Mouse (Mus musculus) Patski (cell line): ENCODE measurements around the gene Chd9. TPM values are rescaled to one million over a fixed set of nuclear protein-coding genes. Genes with fewer than 3 reads are reported as not detected.

Experiments used
- ATAC-seq: fragments of 100-300 bp; one replicate; pipeline ENCODE4 v1.8.0; 2021
- CTCF ChIA-PET: fragments of 350-600 bp; sonication (Branson Sonifier 250); formaldehyde crosslinking; loops from one replicate; lab custom pipeline; 2022; ENCODE audit warnings: inconsistent platforms; lab: Charles Lee
- POLR2A ChIA-PET: fragments of 350-600 bp; sonication (Branson Sonifier 250); formaldehyde crosslinking; loops from one replicate; lab custom pipeline; 2022; ENCODE audit warnings: antibody characterized with exemption, inconsistent platforms; lab: Charles Lee
- DNase-seq: peaks from one replicate; pipeline ENCODE4 v3.0.0-alpha.2; 2011; ENCODE audit warnings: low read depth, low spot score
- H3K27me3 ChIP-seq: fragments of 371-371 bp; one replicate; pipeline ENCODE4 v1.5.1; 2021
- CTCF ChIP-seq: fragments of 100-300 bp; IDR thresholded peaks from one replicate; pipeline ENCODE4 v1.5.1; 2021
- in situ Hi-C: fragments of 300-500 bp; cut with MboI; formaldehyde crosslinking; loops from 3 replicates; pipeline ENCODE4 v1.11.1; 2018; ENCODE audit warnings: low pct_unique_long_range_greater_than_20kb, mixed read lengths
- polyA plus RNA-seq: library from polyadenylated mRNA; unstranded; gene quantifications from one replicate; pipeline ENCODE4 v1.2.3, GENCODE M21; 2021

The Chd9 gene
- polyA plus RNA-seq, 1 experiment from 2014 or later, result 63.7 TPM

- in situ Hi-C loops, result no loop called here
- ChIA-PET POLR2A (interaction anchor here (0.9 to 1.2 kb wide), 3 partner anchors 9 to 85 kb away, joined by 3 to 4 read pairs (median 3); no protein-coding TSS in a partner anchor), CTCF (interaction anchor here (1.0 to 1.1 kb wide), 3 partner anchors 48 to 199 kb away, joined by 3 read pairs; no protein-coding TSS in a partner anchor)
- no peak for TF ChIP-seq CTCF
- H3K27me3 ChIP-seq, result no peaks in the 10 kb centered on the region
- DNase-seq (no peak), ATAC-seq (peak; percentile 83)
Observed at GRCm38 (mm10) chr8:91069834-91070233, 241.7 kb downstream of the Chd9 start, which contains the start of gene Rbl2. Gene Rbl2 (plus strand): TSS chr8:91070057.

- ATAC-seq (peak; percentile 90), DNase-seq (no peak)
- in situ Hi-C loops, result no loop called here
- no peaks in the 10 kb centered on the region for H3K27me3 ChIP-seq
- no peak for TF ChIP-seq CTCF
- POLR2A ChIA-PET, result interaction anchor here (0.9 to 1.2 kb wide), 3 partner anchors 8 to 84 kb away, joined by 3 to 4 read pairs (median 3); no protein-coding TSS in a partner anchor
- CTCF ChIA-PET, result interaction anchor here (1.1 to 1.4 kb wide), 3 partner anchors 47 to 98 kb away, joined by 3 to 6 read pairs (median 3); no protein-coding TSS in a partner anchor
Observed at GRCm38 (mm10) chr8:91070275-91070859, 242.2 kb downstream of the Chd9 start.

DNA sequence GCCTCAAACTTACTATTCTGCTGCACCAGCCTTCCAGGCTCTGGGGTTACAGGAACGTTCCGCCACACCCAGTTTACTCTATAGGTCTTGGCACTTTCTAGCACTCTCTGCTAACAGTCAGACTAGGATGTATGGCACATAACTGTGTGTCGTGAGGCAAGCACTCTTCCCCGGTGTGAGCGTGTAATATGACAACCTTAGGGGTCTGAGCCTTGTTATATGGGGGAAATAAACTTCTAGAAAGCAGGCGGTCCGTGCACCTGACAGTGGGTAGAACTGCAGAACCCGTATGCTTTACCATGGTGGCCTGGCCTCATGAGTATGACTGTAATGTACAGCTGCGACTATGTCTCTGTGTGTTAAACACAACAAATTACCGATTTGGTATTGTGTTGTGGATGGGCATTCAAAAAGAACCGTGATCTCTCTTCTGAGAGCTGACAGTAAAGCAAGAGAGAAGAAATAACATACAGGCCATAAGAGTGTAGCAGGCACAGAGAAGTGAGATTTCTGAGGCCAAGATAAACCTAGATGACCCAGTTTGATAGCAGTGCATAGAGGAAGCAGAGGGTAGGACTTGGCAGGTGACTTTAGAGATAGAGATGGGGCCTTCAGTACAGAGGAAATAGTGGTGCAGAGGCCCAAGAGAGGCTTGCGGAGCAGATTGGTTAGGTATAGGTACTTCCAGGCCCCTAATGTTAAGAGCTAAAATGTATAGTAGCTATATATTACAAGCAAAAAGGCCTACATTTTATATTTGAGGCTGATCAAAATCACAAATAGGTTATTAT, 249.1 kb downstream of the Chd9 start:
- in situ Hi-C loops, result no loop called here
- ATAC-seq, result no peak
- no peak for DNase-seq
- H3K27me3 ChIP-seq, result no peaks in the 10 kb centered on the region
- TF ChIP-seq CTCF, result no peak
- POLR2A ChIA-PET, result no interaction called here
- CTCF ChIA-PET, result interaction anchor here (2.4 kb wide), 1 partner anchor 41 kb away, joined by 8 read pairs; no protein-coding TSS in a partner anchor

DNA sequence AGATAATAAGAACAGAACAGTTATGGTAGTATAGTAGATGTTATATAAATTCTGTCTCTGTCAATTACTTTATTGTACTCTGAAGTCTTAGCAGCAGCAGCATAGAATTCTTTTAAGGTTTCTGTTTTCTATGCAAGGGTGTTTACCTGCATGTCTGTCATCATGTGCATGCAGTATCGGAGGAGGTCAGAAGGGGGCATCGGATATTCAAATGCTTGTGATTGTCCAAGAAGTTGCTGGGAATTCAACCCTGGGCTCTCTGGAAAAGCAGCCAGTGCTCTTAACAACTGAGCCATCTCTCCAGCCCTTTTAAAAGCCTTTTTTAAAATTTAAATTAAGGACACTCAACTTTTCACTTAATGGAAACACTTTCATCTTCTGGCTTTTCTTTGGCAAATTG, 251.5 kb downstream of the Chd9 start:
- ChIA-PET POLR2A (no interaction called here), CTCF (interaction anchor here (0.9 to 1.9 kb wide), 5 partner anchors 13 to 69 kb away, joined by 3 to 8 read pairs (median 4); no protein-coding TSS in a partner anchor)
- DNase-seq (no peak), ATAC-seq (no peak)
- H3K27me3 ChIP-seq, result no peaks in the 10 kb centered on the region
- TF ChIP-seq CTCF, result peak; percentile 61
- in situ Hi-C loops, result no loop called here

GRCm38 (mm10) chr8:91081911-91082310, 253.8 kb downstream of the Chd9 start:
- CTCF ChIA-PET, result interaction anchor here (1.1 to 1.6 kb wide), 3 partner anchors 11 to 36 kb away, joined by 3 read pairs; no protein-coding TSS in a partner anchor
- no peak for TF ChIP-seq CTCF
- POLR2A ChIA-PET, result interaction anchor here (1.3 to 1.5 kb wide), 2 partner anchors 11 to 48 kb away, joined by 3 read pairs; no protein-coding TSS in a partner anchor
- ATAC-seq (no peak), DNase-seq (no peak)
- in situ Hi-C loops, result no loop called here
- no peaks in the 10 kb centered on the region for H3K27me3 ChIP-seq

GRCm38 (mm10) chr8:91082428-91082827, 254.3 kb downstream of the Chd9 start:
- DNase-seq, result no peak
- no peak for ATAC-seq
- CTCF ChIA-PET, result interaction anchor here (1.6 kb wide), 1 partner anchor 11 kb away, joined by 3 read pairs; no protein-coding TSS in a partner anchor
- TF ChIP-seq CTCF, result no peak
- no peaks in the 10 kb centered on the region for H3K27me3 ChIP-seq
- POLR2A ChIA-PET, result interaction anchor here (1.5 kb wide), 1 partner anchor 47 kb away, joined by 3 read pairs; no protein-coding TSS in a partner anchor
- in situ Hi-C loops, result no loop called here

GRCm38 (mm10) chr8:91088452-91088851, 260.3 kb downstream of the Chd9 start:
- CTCF ChIA-PET, result interaction anchor here (0.6 to 1.1 kb wide), 2 partner anchors 9 to 10 kb away, joined by 3 read pairs; no protein-coding TSS in a partner anchor
- in situ Hi-C loops, result no loop called here
- H3K27me3 ChIP-seq, result no peaks in the 10 kb centered on the region
- POLR2A ChIA-PET, result no interaction called here
- no peak for DNase-seq
- TF ChIP-seq CTCF, result no peak
- ATAC-seq, result no peak

GRCm38 (mm10) chr8:91089601-91090000, 261.4 kb downstream of the Chd9 start:
- no peak for DNase-seq
- CTCF ChIA-PET, result no interaction called here
- ATAC-seq, result no peak
- H3K27me3 ChIP-seq, result no peaks in the 10 kb centered on the region
- no peak for TF ChIP-seq CTCF
- in situ Hi-C loops, result no loop called here
- POLR2A ChIA-PET, result no interaction called here

GRCm38 (mm10) chr8:91094135-91094534, 266.0 kb downstream of the Chd9 start:
- no peak for DNase-seq
- POLR2A ChIA-PET, result no interaction called here
- in situ Hi-C loops, result no loop called here
- TF ChIP-seq CTCF, result no peak
- no peak for ATAC-seq
- CTCF ChIA-PET, result interaction anchor here (1.0 kb wide), 2 partner anchors 17 to 23 kb away, joined by 3 read pairs; no protein-coding TSS in a partner anchor
- no peaks in the 10 kb centered on the region for H3K27me3 ChIP-seq

DNA sequence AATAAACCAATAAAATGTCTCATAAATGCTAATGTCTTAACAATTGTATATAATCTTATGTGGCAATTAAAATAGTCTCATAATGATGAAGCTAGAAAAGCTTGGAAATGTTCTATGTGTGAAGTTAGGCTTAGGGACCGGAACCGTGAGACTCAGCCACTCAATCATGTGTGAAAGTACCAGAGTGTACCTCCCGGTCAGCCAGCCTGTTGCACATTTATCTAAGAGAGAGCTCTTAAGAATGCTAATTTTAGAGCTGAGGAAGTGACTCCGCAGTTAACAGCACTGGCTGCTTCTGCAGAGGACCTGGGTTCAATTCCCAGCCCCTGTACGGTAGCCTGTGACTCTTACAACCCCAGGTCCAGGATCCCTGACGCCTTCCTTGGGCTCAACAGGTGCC, 270.0 kb downstream of the Chd9 start:
- ATAC-seq (no peak), DNase-seq (no peak)
- in situ Hi-C loops, result no loop called here
- ChIA-PET CTCF (interaction anchor here (1.0 to 1.9 kb wide), 3 partner anchors 10 to 20 kb away, joined by 3 to 10 read pairs (median 5); no protein-coding TSS in a partner anchor), POLR2A (interaction anchor here (0.6 kb wide), 1 partner anchor 69 kb away, joined by 7 read pairs; no protein-coding TSS in a partner anchor)
- no peak for TF ChIP-seq CTCF
- no peaks in the 10 kb centered on the region for H3K27me3 ChIP-seq

Other genes with a start within 250 kb of the Chd9 start
- 0.51 TPM for gene Gm19935, start 11.0 kb upstream of the Chd9 start, polyA plus RNA-seq
- 52.7 TPM for gene Rbl2, start 241.7 kb downstream of the Chd9 start, polyA plus RNA-seq